Mouse (Mus musculus) midbrain, postnatal 0 days (tissue): ENCODE measurements around the gene Gm11214. TPM values are rescaled to one million over a fixed set of nuclear protein-coding genes. Genes with fewer than 3 reads are reported as not detected.

Experiments
- ATAC-seq: fragments of 200-750 bp; cut with Nextera tagmentation; 2 replicates; pipeline ENCODE4 v1.8.0; 2017; ENCODE audit warnings: moderate number of reproducible peaks, mild to moderate bottlenecking, moderate TSS enrichment, moderate library complexity; ENCODE audit not compliant: low FRiP score
- DNase-seq: peaks from one replicate; pipeline ENCODE4 v3.0.0-alpha.2; 2015; ENCODE audit warnings: low spot score
- H3K27ac ChIP-seq: fragments of 300-500 bp; sonication (generic); 2 replicates; pipeline ENCODE4 v1.5.1; 2014; ENCODE audit warnings: low read depth, mild to moderate bottlenecking, low read length, mixed read lengths
- H3K27me3 ChIP-seq: fragments of 300-500 bp; sonication (generic); 2 replicates; pipeline ENCODE4 v1.6.1; 2014; ENCODE audit warnings: low read length, control low read depth, mixed read lengths; ENCODE audit not compliant: insufficient read depth
- H3K36me3 ChIP-seq: fragments of 300-500 bp; sonication (generic); 2 replicates; pipeline ENCODE4 v1.6.1; 2014; ENCODE audit warnings: low read length, control low read depth, mixed read lengths; ENCODE audit not compliant: insufficient read depth
- H3K4me1 ChIP-seq: fragments of 300-500 bp; sonication (generic); 2 replicates; pipeline ENCODE4 v1.6.1; 2014; ENCODE audit warnings: mild to moderate bottlenecking, control low read depth, antibody characterized with exemption, low read length, mixed read lengths; ENCODE audit not compliant: insufficient read depth
- H3K4me2 ChIP-seq: fragments of 300-500 bp; sonication (generic); 2 replicates; pipeline ENCODE4 v1.6.1; 2014; ENCODE audit warnings: low read depth, mild to moderate bottlenecking, low read length, mixed read lengths; ENCODE audit not compliant: poor library complexity, severe bottlenecking
- H3K4me3 ChIP-seq: fragments of 300-500 bp; sonication (generic); 2 replicates; pipeline ENCODE4 v1.5.1; 2014; ENCODE audit warnings: low read depth, mild to moderate bottlenecking, low read length, moderate library complexity
- H3K9ac ChIP-seq: fragments of 300-500 bp; sonication (generic); replicated peaks from 2 replicates; pipeline ENCODE4 v1.6.1; 2014; ENCODE audit warnings: mild to moderate bottlenecking, low read length, moderate library complexity, mixed read lengths; ENCODE audit not compliant: poor library complexity, severe bottlenecking
- H3K9me3 ChIP-seq: fragments of 300-500 bp; sonication (generic); 2 replicates; pipeline ENCODE4 v1.6.1; 2016; ENCODE audit warnings: low read length, control low read depth
- CTCF ChIP-seq: IDR thresholded peaks from 2 replicates; pipeline ENCODE4 v1.5.1; 2016; ENCODE audit warnings: antibody characterized with exemption, mild to moderate bottlenecking
- WGBS: fragments of 180-500 bp; shearing (Covaris S2); extraction: QIAGEN DNeasy Blood & Tissue Kit; methylation state at CpG from one replicate; pipeline ENCODE4 v1.1.7; 2014; 5-methylcytosine and 5-hydroxymethylcytosine counted together
- polyA plus RNA-seq: library from polyadenylated mRNA; unstranded; fragments of >200 nt; fragmentation: Nextera tagmentation; extraction: Ambion mirVana; gene quantifications from 2 replicates; pipeline ENCODE4 v1.2.1, GENCODE M21; 2015
- total RNA-seq: library from RNA; depleted of rRNA; stranded (reverse); fragments of >200 nt; gene quantifications from 2 replicates; pipeline ENCODE4 v1.2.3, GENCODE M21; 2014

The Gm11214 gene
- total and polyA plus RNA-seq, 2 experiments from 2014 or later = not detected

- TF ChIP-seq CTCF = no peak
- ATAC-seq (no peak), DNase-seq (no peak)
- H3K9me3 ChIP-seq = no peaks in the 10 kb centered on the region
- H3K4me1 ChIP-seq = no peaks in the 10 kb centered on the region
- no peak overlapping the region for H3K4me2 ChIP-seq
- H3K27ac ChIP-seq = no peak overlapping the region
- no peak overlapping the region for H3K4me3 ChIP-seq
- H3K36me3 ChIP-seq = no peaks in the 10 kb centered on the region
- no peaks in the 10 kb centered on the region for H3K27me3 ChIP-seq
- WGBS = 30% methylated on average over 4 of the region's 4 CpGs
- no peak overlapping the region for H3K9ac ChIP-seq
Measured at GRCm38 (mm10) chr4:63659086-63659485, 4.1 kb downstream of the Gm11214 start.

DNA sequence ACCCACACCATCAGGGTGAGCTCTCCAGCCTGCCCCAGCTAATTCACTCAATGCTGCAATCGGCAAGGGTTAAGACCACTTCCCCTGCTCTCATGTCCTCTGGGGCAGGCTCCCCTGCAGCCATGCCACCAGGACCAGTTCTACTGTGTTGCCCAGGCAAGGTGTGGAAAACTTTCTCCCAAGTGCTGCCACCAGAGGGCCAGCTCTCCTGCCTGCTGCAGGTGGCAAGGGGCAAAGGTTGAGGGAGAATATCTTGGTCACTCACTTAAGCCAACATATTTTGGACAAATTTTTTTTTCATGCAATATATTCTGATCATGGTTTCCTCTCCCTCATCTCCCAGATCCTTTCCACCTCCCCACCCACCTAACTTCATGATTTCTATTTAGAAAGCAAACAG is 8.8 kb downstream of the Gm11214 start:
- DNase-seq (no peak), ATAC-seq (no peak)
- H3K4me3 ChIP-seq = no peak overlapping the region
- H3K4me1 ChIP-seq = no peaks in the 10 kb centered on the region
- no peaks in the 10 kb centered on the region for H3K36me3 ChIP-seq
- no peak overlapping the region for H3K27ac ChIP-seq
- no peaks in the 10 kb centered on the region for H3K9me3 ChIP-seq
- H3K27me3 ChIP-seq = no peaks in the 10 kb centered on the region
- 69% methylated on average over 1 of the region's 1 CpGs for WGBS
- H3K4me2 ChIP-seq = no peak overlapping the region
- no peak overlapping the region for H3K9ac ChIP-seq
- peak; percentile 53 for TF ChIP-seq CTCF

GRCm38 (mm10) chr4:63643956-63644726 is 19.0 kb downstream of the Gm11214 start:
- no peak for DNase-seq
- peak; percentile 63 for ATAC-seq
- H3K4me2 ChIP-seq = no peak overlapping the region
- no peaks in the 10 kb centered on the region for H3K4me1 ChIP-seq
- H3K27me3 ChIP-seq = no peaks in the 10 kb centered on the region; the same call in 1 of the 2 replicates
- H3K27ac ChIP-seq = no peak overlapping the region
- no peak overlapping the region for H3K4me3 ChIP-seq
- TF ChIP-seq CTCF = no peak
- no peaks in the 10 kb centered on the region for H3K9me3 ChIP-seq
- H3K36me3 ChIP-seq = no peaks in the 10 kb centered on the region
- H3K9ac ChIP-seq = no peak overlapping the region

GRCm38 (mm10) chr4:63639842-63640241 is 23.3 kb downstream of the Gm11214 start:
- no peak for TF ChIP-seq CTCF
- Histone ChIP-seq H3K4me3 (no peak overlapping the region), H3K27ac (no peak overlapping the region), H3K9ac (no peak overlapping the region), H3K4me2 (no peak overlapping the region), H3K36me3 (no peaks in the 10 kb centered on the region), H3K4me1 (no peaks in the 10 kb centered on the region), H3K9me3 (no peaks in the 10 kb centered on the region), H3K27me3 (no peaks in the 10 kb centered on the region; the same call in 1 of the 2 replicates)
- no peak for DNase-seq
- WGBS = 63% methylated on average over 2 of the region's 2 CpGs
- no peak for ATAC-seq

- WGBS = 64% methylated on average over 1 of the region's 1 CpGs
Measured at GRCm38 (mm10) chr4:63638603-63639002, 24.6 kb downstream of the Gm11214 start.

GRCm38 (mm10) chr4:63633181-63633580 is 30.0 kb downstream of the Gm11214 start:
- TF ChIP-seq CTCF = no peak

More at GRCm38 (mm10) chr4:63638603-63639002, 24.6 kb downstream of the Gm11214 start:
- no peak overlapping the region for H3K9ac ChIP-seq
- DNase-seq (no peak), ATAC-seq (no peak)
- no peak for TF ChIP-seq CTCF
- H3K27me3 ChIP-seq = no peaks in the 10 kb centered on the region
- H3K4me3 ChIP-seq = no peak overlapping the region
- H3K4me1 ChIP-seq = no peaks in the 10 kb centered on the region
- no peak overlapping the region for H3K4me2 ChIP-seq
- H3K36me3 ChIP-seq = no peaks in the 10 kb centered on the region
- H3K27ac ChIP-seq = no peak overlapping the region
- H3K9me3 ChIP-seq = no peaks in the 10 kb centered on the region

More at GRCm38 (mm10) chr4:63633181-63633580, 30.0 kb downstream of the Gm11214 start:
- 74% methylated on average over 2 of the region's 2 CpGs for WGBS
- no peaks in the 10 kb centered on the region for H3K9me3 ChIP-seq
- no peak overlapping the region for H3K4me2 ChIP-seq
- no peaks in the 10 kb centered on the region for H3K4me1 ChIP-seq
- ATAC-seq = no peak
- no peak for DNase-seq
- no peaks in the 10 kb centered on the region for H3K27me3 ChIP-seq
- no peak overlapping the region for H3K4me3 ChIP-seq
- no peak overlapping the region for H3K27ac ChIP-seq
- no peak overlapping the region for H3K9ac ChIP-seq
- no peaks in the 10 kb centered on the region for H3K36me3 ChIP-seq
